Mouse (Mus musculus) megakaryocyte, embryonic 14.5 days (primary cell): ENCODE data around the gene Evpl.

Source experiments
- FLI1 ChIP-seq: IDR thresholded peaks from 2 replicates; pipeline ENCODE4 v1.6.1; 2012; ENCODE audit warnings: low read length, inconsistent platforms, mixed read lengths
- GATA1 ChIP-seq: IDR thresholded peaks from 3 replicates; pipeline ENCODE4 v1.6.1; 2012; ENCODE audit warnings: mixed read lengths, low read length, inconsistent platforms, borderline replicate concordance

- TF ChIP-seq GATA1 (no peak), FLI1 (no peak)
Measured at GRCm38 (mm10) chr11:116212847-116213246, 25.0 kb downstream of the Evpl start.
